Mouse (Mus musculus): ENCODE measurements around the gene Gm20671. TPM values are rescaled to one million over a fixed set of nuclear protein-coding genes. Genes with fewer than 3 reads are reported as not detected.
"Not testable (repeated sequence)": the region's sequence is repeated elsewhere in the genome, so short reads cannot be mapped to it uniquely, and the experiment has no call there.

Gm20671 gene
- polyA plus RNA-seq, 1 experiment, result 0.06 TPM

GRCm38 (mm10) chr5:32760787-32761186, 66.1 kb downstream of the Gm20671 start:
- Histone ChIP-seq H3K36me3 (ENCODE audit: control insufficient read depth, insufficient read depth) (no peaks in the 10 kb centered on the region), H3K79me3 (ENCODE audit: low read depth) (no peaks in the 10 kb centered on the region), H3K79me2 (ENCODE audit: control insufficient read depth, insufficient read depth) (no peaks in the 10 kb centered on the region), H3ac (ENCODE audit: control insufficient read depth, insufficient read length, low read depth) (no peak overlapping the region), H3K27me3 (ENCODE audit: control insufficient read depth, insufficient read depth, insufficient read length) (no peaks in the 10 kb centered on the region), H3K4me3 (ENCODE audit: insufficient read depth, poor library complexity, severe bottlenecking) (no peak overlapping the region)
- TF ChIP-seq MYOG (IDR thresholded peaks at IDR 0.05; ENCODE audit: control insufficient read depth, extremely low read depth, insufficient read length) (no peak), CTCF (IDR thresholded peaks at IDR 0.05; ENCODE audit: control insufficient read depth, insufficient read depth, insufficient read length) (no peak), CEBPB (IDR thresholded peaks at IDR 0.05; ENCODE audit: low read depth) (no peak), MAX (IDR thresholded peaks at IDR 0.05) (no peak), USF1 (IDR thresholded peaks at IDR 0.05; ENCODE audit: low read depth) (no peak), MYOD1 (IDR thresholded peaks at IDR 0.05; ENCODE audit: control insufficient read depth, insufficient read length, low read depth) (no peak), FOSL1 (IDR thresholded peaks at IDR 0.05; ENCODE audit: insufficient read depth, low read length, poor library complexity, severe bottlenecking) (no peak)

GRCm38 (mm10) chr5:32760352-32760751, 66.6 kb downstream of the Gm20671 start:
- not testable (repeated sequence) for H3K79me3 ChIP-seq (ENCODE audit: low read depth); H3K4me3 ChIP-seq (ENCODE audit: insufficient read depth, poor library complexity, severe bottlenecking); H3K36me3 ChIP-seq (ENCODE audit: control insufficient read depth, insufficient read depth); H3ac ChIP-seq (ENCODE audit: control insufficient read depth, insufficient read length, low read depth); H3K79me2 ChIP-seq (ENCODE audit: control insufficient read depth, insufficient read depth); H3K27me3 ChIP-seq (ENCODE audit: control insufficient read depth, insufficient read depth, insufficient read length)

GRCm38 (mm10) chr5:32759662-32760061, 67.2 kb downstream of the Gm20671 start:
- H3K4me3 ChIP-seq (ENCODE audit: insufficient read depth, poor library complexity, severe bottlenecking), result no peak overlapping the region

GRCm38 (mm10) chr5:32756141-32756540, 70.8 kb downstream of the Gm20671 start:
- Histone ChIP-seq H3K79me3 (ENCODE audit: low read depth) (no peaks in the 10 kb centered on the region), H3K4me3 (ENCODE audit: insufficient read depth, poor library complexity, severe bottlenecking) (no peak overlapping the region), H3K36me3 (ENCODE audit: control insufficient read depth, insufficient read depth) (no peaks in the 10 kb centered on the region), H3K27me3 (ENCODE audit: control insufficient read depth, insufficient read depth, insufficient read length) (no peaks in the 10 kb centered on the region), H3ac (ENCODE audit: control insufficient read depth, insufficient read length, low read depth) (no peak overlapping the region), H3K79me2 (ENCODE audit: control insufficient read depth, insufficient read depth) (no peaks in the 10 kb centered on the region)
- TF ChIP-seq MYOG (IDR thresholded peaks at IDR 0.05; ENCODE audit: control insufficient read depth, extremely low read depth, insufficient read length) (no peak), USF1 (IDR thresholded peaks at IDR 0.05; ENCODE audit: low read depth) (no peak), FOSL1 (IDR thresholded peaks at IDR 0.05; ENCODE audit: insufficient read depth, low read length, poor library complexity, severe bottlenecking) (no peak), CTCF (IDR thresholded peaks at IDR 0.05; ENCODE audit: control insufficient read depth, insufficient read depth, insufficient read length) (no peak), MAX (IDR thresholded peaks at IDR 0.05) (no peak), MYOD1 (IDR thresholded peaks at IDR 0.05; ENCODE audit: control insufficient read depth, insufficient read length, low read depth) (no peak), CEBPB (IDR thresholded peaks at IDR 0.05; ENCODE audit: low read depth) (no peak)

More at GRCm38 (mm10) chr5:32759662-32760061, 67.2 kb downstream of the Gm20671 start:
- H3K79me2 ChIP-seq (ENCODE audit: control insufficient read depth, insufficient read depth), result no peaks in the 10 kb centered on the region
- no peaks in the 10 kb centered on the region for H3K79me3 ChIP-seq (ENCODE audit: low read depth)
- no peak overlapping the region for H3ac ChIP-seq (ENCODE audit: control insufficient read depth, insufficient read length, low read depth)
- TF ChIP-seq MYOG (IDR thresholded peaks at IDR 0.05; ENCODE audit: control insufficient read depth, extremely low read depth, insufficient read length), result no peak
- TF ChIP-seq CTCF (IDR thresholded peaks at IDR 0.05; ENCODE audit: control insufficient read depth, insufficient read depth, insufficient read length), result no peak
- no peak for TF ChIP-seq MYOD1 (IDR thresholded peaks at IDR 0.05; ENCODE audit: control insufficient read depth, insufficient read length, low read depth)
- TF ChIP-seq FOSL1 (IDR thresholded peaks at IDR 0.05; ENCODE audit: insufficient read depth, low read length, poor library complexity, severe bottlenecking), result no peak
- TF ChIP-seq USF1 (IDR thresholded peaks at IDR 0.05; ENCODE audit: low read depth), result no peak
- TF ChIP-seq CEBPB (IDR thresholded peaks at IDR 0.05; ENCODE audit: low read depth), result no peak
- TF ChIP-seq MAX (IDR thresholded peaks at IDR 0.05), result no peak
- H3K27me3 ChIP-seq (ENCODE audit: control insufficient read depth, insufficient read depth, insufficient read length), result no peaks in the 10 kb centered on the region
- H3K36me3 ChIP-seq (ENCODE audit: control insufficient read depth, insufficient read depth), result no peaks in the 10 kb centered on the region

GRCm38 (mm10) chr5:32751736-32752135, 75.2 kb downstream of the Gm20671 start:
- Histone ChIP-seq H3K79me3 (ENCODE audit: low read depth) (no peaks in the 10 kb centered on the region), H3K4me3 (ENCODE audit: insufficient read depth, poor library complexity, severe bottlenecking) (no peak overlapping the region)
- TF ChIP-seq CTCF (IDR thresholded peaks at IDR 0.05; ENCODE audit: control insufficient read depth, insufficient read depth, insufficient read length) (no peak), FOSL1 (IDR thresholded peaks at IDR 0.05; ENCODE audit: insufficient read depth, low read length, poor library complexity, severe bottlenecking) (no peak), MAX (IDR thresholded peaks at IDR 0.05) (no peak), CEBPB (IDR thresholded peaks at IDR 0.05; ENCODE audit: low read depth) (no peak), MYOG (IDR thresholded peaks at IDR 0.05; ENCODE audit: control insufficient read depth, extremely low read depth, insufficient read length) (no peak), MYOD1 (IDR thresholded peaks at IDR 0.05; ENCODE audit: control insufficient read depth, insufficient read length, low read depth) (no peak), USF1 (IDR thresholded peaks at IDR 0.05; ENCODE audit: low read depth) (no peak)

GRCm38 (mm10) chr5:32748936-32749335, 78.0 kb downstream of the Gm20671 start:
- Histone ChIP-seq H3K27me3 (ENCODE audit: control insufficient read depth, insufficient read depth, insufficient read length) (no peaks in the 10 kb centered on the region), H3K79me2 (ENCODE audit: control insufficient read depth, insufficient read depth) (peaks cover 17% of the 10 kb centered on the region), H3K79me3 (ENCODE audit: low read depth) (peaks cover 10% of the 10 kb centered on the region), H3K36me3 (ENCODE audit: control insufficient read depth, insufficient read depth) (no peaks in the 10 kb centered on the region), H3ac (ENCODE audit: control insufficient read depth, insufficient read length, low read depth) (no peak overlapping the region), H3K4me3 (ENCODE audit: insufficient read depth, poor library complexity, severe bottlenecking) (no peak overlapping the region)
- TF ChIP-seq FOSL1 (IDR thresholded peaks at IDR 0.05; ENCODE audit: insufficient read depth, low read length, poor library complexity, severe bottlenecking), result no peak
- no peak for TF ChIP-seq CTCF (IDR thresholded peaks at IDR 0.05; ENCODE audit: control insufficient read depth, insufficient read depth, insufficient read length)
- no peak for TF ChIP-seq MYOG (IDR thresholded peaks at IDR 0.05; ENCODE audit: control insufficient read depth, extremely low read depth, insufficient read length)
- TF ChIP-seq CEBPB (IDR thresholded peaks at IDR 0.05; ENCODE audit: low read depth), result no peak
- TF ChIP-seq USF1 (IDR thresholded peaks at IDR 0.05; ENCODE audit: low read depth), result no peak
- no peak for TF ChIP-seq MAX (IDR thresholded peaks at IDR 0.05)
- TF ChIP-seq MYOD1 (IDR thresholded peaks at IDR 0.05; ENCODE audit: control insufficient read depth, insufficient read length, low read depth), result no peak

More at GRCm38 (mm10) chr5:32751736-32752135, 75.2 kb downstream of the Gm20671 start:
- no peaks in the 10 kb centered on the region for H3K79me2 ChIP-seq (ENCODE audit: control insufficient read depth, insufficient read depth)
- no peaks in the 10 kb centered on the region for H3K36me3 ChIP-seq (ENCODE audit: control insufficient read depth, insufficient read depth)
- H3K27me3 ChIP-seq (ENCODE audit: control insufficient read depth, insufficient read depth, insufficient read length), result no peaks in the 10 kb centered on the region
- H3ac ChIP-seq (ENCODE audit: control insufficient read depth, insufficient read length, low read depth), result no peak overlapping the region
